Mouse (Mus musculus) MEL (cell line): ENCODE results near the gene Neurod4.

ENCODE experiments used
- CHD2 ChIP-seq: IDR thresholded peaks from 2 replicates; pipeline ENCODE4 v1.6.1; 2011; ENCODE audit warnings: low read length, improper control_type of control experiment
- CTCF ChIP-seq, 3 experiments: IDR thresholded peaks in 2 of 3; conservative IDR thresholded peaks in 1 of 3; 2 replicates each; pipeline ENCODE4 v1.5.1; 2011 to 2012; ENCODE audit warnings: low read length in 3 of 3, low read depth in 2 of 3, mild to moderate bottlenecking in 2 of 3, improper control_type of control experiment in 1 of 3, inconsistent platforms in 1 of 3, mixed read lengths in 1 of 3, moderate library complexity in 1 of 3; ENCODE audit not compliant: control insufficient read depth in 1 of 3, insufficient read depth in 1 of 3, poor library complexity in 1 of 3, severe bottlenecking in 1 of 3
- E2F4 ChIP-seq: IDR thresholded peaks from 2 replicates; pipeline ENCODE4 v1.6.1; 2011; ENCODE audit warnings: low read depth, low read length, improper control_type of control experiment, borderline replicate concordance
- EP300 ChIP-seq, 2 experiments: IDR thresholded peaks; 2 replicates each; pipeline ENCODE4 v1.6.1; 2011; ENCODE audit warnings: improper control_type of control experiment in 2 of 2, low read length in 2 of 2, low read depth in 1 of 2, mild to moderate bottlenecking in 1 of 2
- HCFC1 ChIP-seq: IDR thresholded peaks from 2 replicates; pipeline ENCODE4 v1.6.1; 2012; ENCODE audit warnings: low read depth, mild to moderate bottlenecking, inconsistent platforms, low read length, improper control_type of control experiment, moderate library complexity
- KAT2A ChIP-seq: conservative IDR thresholded peaks from 2 replicates; pipeline ENCODE4 v1.6.1; 2012; ENCODE audit warnings: low read depth, low read length, improper control_type of control experiment, inconsistent platforms
- POLR2A ChIP-seq, 2 experiments: IDR thresholded peaks; 2 replicates each; pipeline ENCODE4 v1.6.1; 2011 to 2012; ENCODE audit warnings: low read length in 2 of 2, mild to moderate bottlenecking in 2 of 2, control low read depth in 1 of 2, improper control_type of control experiment in 1 of 2, low read depth in 1 of 2, moderate library complexity in 1 of 2; ENCODE audit not compliant: control insufficient read depth in 1 of 2, insufficient read depth in 1 of 2, poor library complexity in 1 of 2
- RAD21 ChIP-seq: IDR thresholded peaks from 2 replicates; pipeline ENCODE4 v1.6.1; 2011; ENCODE audit warnings: mild to moderate bottlenecking, low read depth, low read length, improper control_type of control experiment
- SIN3A ChIP-seq: IDR thresholded peaks from 2 replicates; pipeline ENCODE4 v1.6.1; 2012; ENCODE audit warnings: low read length, improper control_type of control experiment, inconsistent platforms
- SMC3 ChIP-seq: IDR thresholded peaks from 2 replicates; pipeline ENCODE4 v1.6.1; 2011; ENCODE audit warnings: low read depth, low read length, improper control_type of control experiment

DNA sequence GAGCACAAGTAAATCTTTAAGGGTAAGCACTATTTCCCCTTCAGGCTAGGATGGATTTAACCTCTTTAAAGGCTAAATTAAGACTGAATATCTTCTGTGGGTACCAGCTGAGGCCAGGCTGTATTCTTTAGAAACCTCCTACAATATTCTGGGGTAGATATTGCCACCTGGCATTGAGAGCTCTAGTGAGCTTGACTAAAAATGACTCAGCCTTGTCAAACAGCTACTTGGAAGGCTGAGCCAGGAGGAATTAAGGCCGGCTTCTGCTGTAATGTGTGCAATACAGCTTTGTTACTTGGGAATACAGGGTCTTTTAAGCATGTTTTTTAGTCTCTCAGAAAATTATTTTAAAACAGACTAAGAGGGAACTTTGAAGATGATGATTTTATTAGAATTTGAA lies 7.2 kb upstream of the Neurod4 start:
- no peak for TF ChIP-seq E2F4
- no peak for TF ChIP-seq RAD21
- TF ChIP-seq HCFC1 = no peak
- no peak for TF ChIP-seq CTCF (IDR thresholded peaks at IDR 0.05 in 2 of 3, conservative IDR thresholded peaks at IDR 0.05 in 1 of 3; ENCODE audit: control insufficient read depth in 1 of 3, insufficient read depth in 1 of 3, low read depth in 2 of 3, low read length in 3 of 3, poor library complexity in 1 of 3, severe bottlenecking in 1 of 3)
- no peak for TF ChIP-seq SMC3
- TF ChIP-seq KAT2A = no peak
- TF ChIP-seq CHD2 = no peak
- TF ChIP-seq EP300 (IDR thresholded peaks at IDR 0.05; ENCODE audit: low read depth in 1 of 2, low read length in 2 of 2) = no peak
- no peak for TF ChIP-seq POLR2A (IDR thresholded peaks at IDR 0.05; ENCODE audit: control insufficient read depth in 1 of 2, insufficient read depth in 1 of 2, low read depth in 1 of 2, low read length in 2 of 2, poor library complexity in 1 of 2)
- TF ChIP-seq SIN3A = no peak
